Mouse (Mus musculus) CH12.LX (cell line): Measurements from ENCODE around the gene Tent5b. TPM values are rescaled to one million over a fixed set of nuclear protein-coding genes. Genes with fewer than 3 reads are reported as not detected.
A peak's percentile ranks its signal among the peaks of the same experiment; 100 is the strongest.

Source experiments
- DNase-seq: peaks from one replicate; pipeline ENCODE4 v3.0.0-alpha.2; 2013; ENCODE audit errors: extremely low read depth
- H3K27ac ChIP-seq: 2 replicates; pipeline ENCODE4 v1.5.1; 2012; ENCODE audit warnings: low read depth, mild to moderate bottlenecking, control low read depth, moderate library complexity; ENCODE audit not compliant: insufficient read depth
- H3K27me3 ChIP-seq: replicated peaks from 2 replicates; pipeline ENCODE3; 2012; ENCODE audit warnings: inconsistent platforms
- H3K36me3 ChIP-seq, 2 experiments: replicated peaks in 1 of 2; 2 replicates each; pipeline versions ENCODE3 to v1.6.1; 2012; ENCODE audit warnings: inconsistent platforms in 1 of 2, low read length in 1 of 2, mild to moderate bottlenecking in 1 of 2, mixed read lengths in 1 of 2, moderate library complexity in 1 of 2; ENCODE audit not compliant: control insufficient read depth in 1 of 2, insufficient read depth in 1 of 2
- H3K4me1 ChIP-seq, 2 experiments: 2 replicates each; pipeline ENCODE4 v1.6.1; 2012; ENCODE audit warnings: inconsistent platforms in 1 of 2, moderate library complexity in 1 of 2; ENCODE audit not compliant: insufficient read depth in 2 of 2, control insufficient read depth in 1 of 2
- H3K4me2 ChIP-seq: 2 replicates; pipeline ENCODE4 v1.6.1; 2012; ENCODE audit warnings: low read depth, mild to moderate bottlenecking, control low read depth; ENCODE audit not compliant: poor library complexity, insufficient read depth, severe bottlenecking
- H3K4me3 ChIP-seq, 3 experiments: fragments of 150-350 bp in 1 of 3; sonication (generic) in 1 of 3; replicated peaks in 1 of 3; 2 replicates each; pipeline versions ENCODE3 to v1.5.1; 2011 to 2012; ENCODE audit warnings: low read depth in 2 of 3, low read length in 2 of 3, mild to moderate bottlenecking in 2 of 3, moderate library complexity in 2 of 3, control low read depth in 1 of 3, improper control_type of control experiment in 1 of 3, inconsistent platforms in 1 of 3, mixed read lengths in 1 of 3; ENCODE audit not compliant: poor library complexity in 1 of 3
- H3K79me2 ChIP-seq: replicated peaks from 2 replicates; pipeline ENCODE4 v1.6.1; 2012; ENCODE audit warnings: mild to moderate bottlenecking, moderate library complexity; ENCODE audit not compliant: control insufficient read depth, poor library complexity, insufficient read depth, severe bottlenecking; ENCODE audit errors: extremely low read depth
- H3K9ac ChIP-seq: 2 replicates; pipeline ENCODE4 v1.6.1; 2012; ENCODE audit warnings: low read depth, mild to moderate bottlenecking, control low read depth, moderate library complexity; ENCODE audit not compliant: insufficient read depth
- H3K9me3 ChIP-seq: replicated peaks from 2 replicates; pipeline ENCODE3; 2012; ENCODE audit warnings: low read length, inconsistent platforms, mixed read lengths
- CTCF ChIP-seq, 2 experiments: IDR thresholded peaks in 1 of 2; conservative IDR thresholded peaks in 1 of 2; 2 replicates each; pipeline ENCODE4 v1.5.1; 2011 to 2012; ENCODE audit warnings: low read depth in 2 of 2, low read length in 2 of 2, improper control_type of control experiment in 1 of 2, inconsistent platforms in 1 of 2, mild to moderate bottlenecking in 1 of 2, moderate library complexity in 1 of 2
- ELF1 ChIP-seq: IDR thresholded peaks from 2 replicates; pipeline ENCODE4 v1.6.1; 2014; ENCODE audit warnings: low read depth, mild to moderate bottlenecking, inconsistent platforms, low read length, improper control_type of control experiment
- GABPA ChIP-seq: IDR thresholded peaks from 2 replicates; pipeline ENCODE4 v1.6.1; 2012; ENCODE audit warnings: low read depth, low read length, improper control_type of control experiment, inconsistent platforms; ENCODE audit not compliant: insufficient replicate concordance
- KAT2A ChIP-seq: IDR thresholded peaks from 2 replicates; pipeline ENCODE4 v1.6.1; 2012; ENCODE audit warnings: low read length, improper control_type of control experiment, inconsistent platforms; ENCODE audit not compliant: insufficient replicate concordance
- MEF2A ChIP-seq: IDR thresholded peaks from 2 replicates; pipeline ENCODE4 v1.6.1; 2014; ENCODE audit warnings: low read depth, mild to moderate bottlenecking, inconsistent platforms, low read length, improper control_type of control experiment, borderline replicate concordance
- MXI1 ChIP-seq: IDR thresholded peaks from 2 replicates; pipeline ENCODE4 v1.6.1; 2011; ENCODE audit warnings: mild to moderate bottlenecking, low read depth, low read length, improper control_type of control experiment
- NELFE ChIP-seq: IDR thresholded peaks from 2 replicates; pipeline ENCODE4 v1.6.1; 2011; ENCODE audit warnings: low read depth, low read length, improper control_type of control experiment
- NRF1 ChIP-seq: IDR thresholded peaks from 2 replicates; pipeline ENCODE4 v1.6.1; 2014; ENCODE audit warnings: low read depth, mild to moderate bottlenecking, inconsistent platforms, low read length, improper control_type of control experiment, moderate library complexity
- POLR2A ChIP-seq: IDR thresholded peaks from 2 replicates; pipeline ENCODE4 v1.6.1; 2011; ENCODE audit warnings: low read depth, mild to moderate bottlenecking, improper control_type of control experiment, low read length
- POLR2AphosphoS2 ChIP-seq: IDR thresholded peaks from 2 replicates; pipeline ENCODE4 v1.6.1; 2011; ENCODE audit warnings: low read depth, low read length, improper control_type of control experiment
- RAD21 ChIP-seq: IDR thresholded peaks from 2 replicates; pipeline ENCODE4 v1.6.1; 2011; ENCODE audit warnings: low read depth, mild to moderate bottlenecking, low read length, improper control_type of control experiment, moderate library complexity
- TBP ChIP-seq: conservative IDR thresholded peaks from 2 replicates; pipeline ENCODE4 v1.6.1; 2011; ENCODE audit warnings: low read depth, low read length, improper control_type of control experiment
- TCF12 ChIP-seq: IDR thresholded peaks from 2 replicates; pipeline ENCODE4 v1.6.1; 2014; ENCODE audit warnings: low read depth, mild to moderate bottlenecking, inconsistent platforms, low read length, improper control_type of control experiment
- UBTF ChIP-seq: IDR thresholded peaks from 2 replicates; pipeline ENCODE4 v1.6.1; 2012; ENCODE audit warnings: low read depth, mild to moderate bottlenecking, inconsistent platforms, low read length, improper control_type of control experiment, moderate library complexity
- USF1 ChIP-seq: IDR thresholded peaks from 2 replicates; pipeline ENCODE4 v1.6.1; 2014; ENCODE audit warnings: low read depth, mild to moderate bottlenecking, inconsistent platforms, low read length, improper control_type of control experiment
- ZKSCAN1 ChIP-seq: IDR thresholded peaks from 2 replicates; pipeline ENCODE4 v1.6.1; 2012; ENCODE audit warnings: low read depth, inconsistent platforms, low read length, improper control_type of control experiment, borderline replicate concordance
- ZMIZ1 ChIP-seq: IDR thresholded peaks from 2 replicates; pipeline ENCODE4 v1.6.1; 2012; ENCODE audit warnings: low read depth, mild to moderate bottlenecking, inconsistent platforms, low read length, improper control_type of control experiment
- dilution Hi-C: fragments of 300-500 bp; cut with MboI; formaldehyde crosslinking; loops from 2 replicates; pipeline ENCODE4 v1.14.3; 2020; ENCODE audit warnings: low sequenced_read_pairs; ENCODE audit not compliant: extremely low pct_unique_long_range_greater_than_20kb, extremely low pct_ligation_motif_present
- in situ Hi-C: fragments of 300-500 bp; cut with MboI; formaldehyde crosslinking; loops from 3 replicates; pipeline ENCODE4 v1.14.3; 2019; ENCODE audit warnings: low sequenced_read_pairs, low pct_ligation_motif_present, low pct_unique_long_range_greater_than_20kb, mixed read lengths
- polyA plus RNA-seq: library from polyadenylated mRNA; unstranded; fragments of >175 nt; gene quantifications from 2 replicates; pipeline ENCODE4 v1.2.1, GENCODE M21; 2012; ENCODE audit warnings: low read depth; ENCODE audit not compliant: insufficient read length
- total RNA-seq, 2 experiments: library from RNA; depleted of rRNA; stranded (reverse); fragments of 300-350 nt in 1 of 2; fragments of >200 nt in 1 of 2; gene quantifications; 2 replicates each; pipeline ENCODE4 v1.2.3; 2012 to 2014

The Tent5b gene
- total and polyA plus RNA-seq, 3 experiments: not detected

DNA sequence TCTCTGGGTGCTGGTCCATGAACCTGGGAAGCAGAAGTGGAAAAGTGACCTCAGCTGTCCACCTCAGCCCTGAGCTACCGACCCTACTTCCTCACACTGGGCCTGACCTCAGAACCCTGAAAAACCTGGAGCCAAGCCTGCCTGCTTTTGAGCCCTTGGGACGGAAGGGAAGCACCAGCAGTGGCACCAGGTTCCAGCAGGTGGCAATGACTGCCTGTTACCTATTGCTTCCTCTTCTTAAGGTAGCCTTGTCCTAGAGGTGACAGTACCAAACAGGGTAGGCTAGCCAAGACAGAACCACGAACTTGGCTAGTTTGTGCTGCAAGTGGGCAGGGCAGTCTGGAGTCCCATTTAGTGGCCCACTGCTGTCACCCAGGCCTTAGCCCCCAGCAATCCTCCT is 52.8 kb downstream of the Tent5b start:
- DNase-seq: no peak

DNA sequence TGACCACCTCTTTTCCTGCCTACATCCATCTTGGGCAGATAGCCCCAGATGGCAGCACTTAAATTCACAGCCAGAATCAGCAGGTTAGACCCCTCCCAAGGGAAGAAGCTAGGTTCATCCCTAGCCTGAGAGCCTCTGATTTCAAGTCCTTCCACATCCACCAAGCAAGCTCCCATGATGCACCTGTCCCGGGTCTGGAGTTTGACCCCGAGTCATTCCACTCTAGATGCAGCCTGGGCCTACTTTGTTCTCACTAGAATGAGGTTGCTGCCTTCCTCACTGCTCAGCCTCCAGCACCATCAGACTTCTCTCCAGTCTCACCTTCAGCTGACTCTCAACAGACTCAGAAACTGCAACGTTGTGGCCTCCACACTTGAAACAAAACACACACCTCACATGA is 56.1 kb downstream of the Tent5b start:
- Histone ChIP-seq H3K4me3 (no peak overlapping the region), H3K4me2 (no peak overlapping the region), H3K27ac (no peak overlapping the region), H3K79me2 (peaks cover 33% of the 10 kb centered on the region), H3K36me3 (peaks cover 84 to 94% of the 10 kb centered on the region in 2 experiments), H3K27me3 (no peaks in the 10 kb centered on the region), H3K9ac (no peak overlapping the region), H3K9me3 (no peaks in the 10 kb centered on the region), H3K4me1 (peaks cover 0 to 6% of the 10 kb centered on the region in 2 experiments; a peak in 2 of 4 replicates)
- DNase-seq: no peak
- in situ Hi-C loops (no loop called here), dilution Hi-C loops (no loop called here)
- no peak for TF ChIP-seq ZKSCAN1
- no peak for TF ChIP-seq NRF1

More for the DNA sequence above, 52.8 kb downstream of the Tent5b start:
- Histone ChIP-seq H3K27me3 (no peaks in the 10 kb centered on the region), H3K36me3 (peaks cover 81 to 95% of the 10 kb centered on the region in 2 experiments), H3K9ac (no peak overlapping the region), H3K4me3 (no peak overlapping the region), H3K4me2 (no peak overlapping the region), H3K79me2 (peaks cover 7% of the 10 kb centered on the region; the same call in 1 of the 2 replicates), H3K4me1 (no peaks in the 10 kb centered on the region), H3K9me3 (peaks cover 11% of the 10 kb centered on the region), H3K27ac (no peak overlapping the region)
- no peak for TF ChIP-seq GABPA
- TF ChIP-seq ZMIZ1: no peak
- TF ChIP-seq RAD21: peak; percentile 8
- TF ChIP-seq MXI1: no peak
- no peak for TF ChIP-seq MEF2A
- no peak for TF ChIP-seq TCF12
- peak in 1 of 2 experiments; percentile 26; a peak in 1 of 4 replicates for TF ChIP-seq CTCF (conservative IDR thresholded peaks at IDR 0.05 in 1 of 2, IDR thresholded peaks at IDR 0.05 in 1 of 2; ENCODE audit: low read depth in 2 of 2, low read length in 2 of 2)
- dilution Hi-C loops (no loop called here), in situ Hi-C loops (no loop called here)

DNA sequence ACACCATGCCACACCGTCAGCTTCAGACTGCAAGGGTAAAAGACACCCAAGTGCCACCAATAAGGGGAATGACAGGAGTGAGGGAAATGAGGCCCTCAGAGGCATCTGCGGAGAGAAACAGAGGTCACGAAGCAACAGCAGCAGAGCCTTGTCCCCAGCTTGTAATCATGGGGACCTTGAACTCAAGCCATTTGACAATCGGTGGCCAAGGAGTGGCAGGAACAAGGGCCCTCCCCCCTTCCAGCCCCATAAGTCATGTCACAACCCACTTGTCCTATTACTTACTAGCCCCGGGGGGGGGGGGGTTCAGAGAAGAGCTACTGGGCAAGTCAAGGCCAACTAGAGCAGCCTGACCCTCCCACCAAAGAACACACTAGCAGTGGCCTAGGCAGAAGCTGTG is 56.7 kb downstream of the Tent5b start:
- no peak for DNase-seq
- Histone ChIP-seq H3K4me2 (no peak overlapping the region), H3K27ac (no peak overlapping the region), H3K4me1 (peaks cover 0 to 12% of the 10 kb centered on the region in 2 experiments; a peak in 2 of 4 replicates), H3K9me3 (no peaks in the 10 kb centered on the region), H3K4me3 (no peak overlapping the region), H3K27me3 (no peaks in the 10 kb centered on the region), H3K36me3 (peaks cover 84 to 94% of the 10 kb centered on the region in 2 experiments), H3K9ac (no peak overlapping the region), H3K79me2 (peaks cover 39% of the 10 kb centered on the region)
- in situ Hi-C loops (no loop called here), dilution Hi-C loops (no loop called here)
- TF ChIP-seq ZMIZ1 (no peak), NELFE (no peak), RAD21 (no peak), UBTF (no peak), POLR2A (no peak), KAT2A (no peak), TBP (no peak), USF1 (no peak), ELF1 (no peak), POLR2AphosphoS2 (no peak)
